Mouse (Mus musculus): ENCODE measurements around the gene Cyp4f39. TPM values are rescaled to one million over a fixed set of nuclear protein-coding genes. Genes with fewer than 3 reads are reported as not detected.

The Cyp4f39 gene
- polyA plus RNA-seq (2012; rRNA removed) = 5.3 and 5.5 TPM in 2 replicates
- 11.3 and 14.0 TPM in 2 replicates for polyA plus RNA-seq (2014; fragmentation: Nextera tagmentation; extraction: Ambion mirVana)

- H3K4me3 ChIP-seq (replicated peaks; ENCODE audit: low read length) = peak within 1 kb of the TSS; percentile 24
- DNase-seq (ENCODE audit: low spot score) (peak; percentile 48), ATAC-seq (ENCODE audit: low FRiP score, low read depth) (no peak)
- H3K27me3 ChIP-seq (ENCODE audit: control insufficient read depth, insufficient read depth, low read length) = peaks cover 5% of the 10 kb centered on the region; the same call in 1 of the 2 replicates
- H3K9me3 ChIP-seq (ENCODE audit: control insufficient read depth, low read length) = 0 out of 2 replicates have a peak, but pooled peaks cover 4% of the 10 kb centered on the region
- 3% methylated on average over 19 of the region's 19 CpGs for WGBS
- H3K4me2 ChIP-seq (replicated peaks; ENCODE audit: low read depth, low read length, severe bottlenecking) = peak within 1 kb of the TSS; percentile 51
- H3K27ac ChIP-seq (replicated peaks; ENCODE audit: low read depth, low read length) = no peak within 1 kb of the TSS
- H3K36me3 ChIP-seq (ENCODE audit: control insufficient read depth, insufficient read depth, low read length) = no peaks in the 10 kb centered on the region
- peak within 1 kb of the TSS; percentile 28; the same call in 1 of the 2 replicates for H3K9ac ChIP-seq (ENCODE audit: low read depth, low read length, severe bottlenecking)
- TF ChIP-seq POLR2A (IDR thresholded peaks at IDR 0.05; ENCODE audit: borderline replicate concordance, extremely low read depth, insufficient read depth, insufficient read length) = no peak
- H3K4me1 ChIP-seq (ENCODE audit: control insufficient read depth, insufficient read depth, low read length) = peaks cover 5% of the 10 kb centered on the region; the same call in 1 of the 2 replicates
These were observed at the start of gene Cyp4f39 for GRCm38 (mm10) chr17:32452482-32452881. Gene Cyp4f39 (plus strand): TSS chr17:32452723.

- peaks cover 12% of the 10 kb centered on the region for H3K27me3 ChIP-seq (ENCODE audit: control insufficient read depth, insufficient read depth, low read length)
These were observed 49.8 kb upstream of the Cyp4f39 start for GRCm38 (mm10) chr17:32402779-32403157.

GRCm38 (mm10) chr17:32403417-32403816 lies 49.1 kb upstream of the Cyp4f39 start, which contains the start of gene Rasal3:
Gene Rasal3 (minus strand): TSS chr17:32403583.
- Histone ChIP-seq H3K4me2 (replicated peaks; ENCODE audit: low read depth, low read length, severe bottlenecking) (no peak within 1 kb of the TSS), H3K36me3 (ENCODE audit: control insufficient read depth, insufficient read depth, low read length) (no peaks in the 10 kb centered on the region), H3K4me1 (ENCODE audit: control insufficient read depth, insufficient read depth, low read length) (no peaks in the 10 kb centered on the region), H3K9ac (ENCODE audit: low read depth, low read length, severe bottlenecking) (no peak within 1 kb of the TSS), H3K27ac (replicated peaks; ENCODE audit: low read depth, low read length) (no peak within 1 kb of the TSS), H3K9me3 (ENCODE audit: control insufficient read depth, low read length) (no peaks in the 10 kb centered on the region), H3K27me3 (ENCODE audit: control insufficient read depth, insufficient read depth, low read length) (peaks cover 6% of the 10 kb centered on the region; the same call in 1 of the 2 replicates), H3K4me3 (replicated peaks; ENCODE audit: low read length) (no peak within 1 kb of the TSS)
- TF ChIP-seq POLR2A (IDR thresholded peaks at IDR 0.05; ENCODE audit: borderline replicate concordance, extremely low read depth, insufficient read depth, insufficient read length) = no peak
- WGBS = 72% methylated on average over 8 of the region's 8 CpGs
- ATAC-seq (ENCODE audit: low FRiP score, low read depth) (no peak), DNase-seq (ENCODE audit: low spot score) (no peak)

More at GRCm38 (mm10) chr17:32402779-32403157, 49.8 kb upstream of the Cyp4f39 start:
- DNase-seq (ENCODE audit: low spot score) = no peak
- no peak for ATAC-seq (ENCODE audit: low FRiP score, low read depth)
- no peak overlapping the region for H3K9ac ChIP-seq (ENCODE audit: low read depth, low read length, severe bottlenecking)
- 82% methylated on average over 11 of the region's 11 CpGs for WGBS
- no peaks in the 10 kb centered on the region for H3K4me1 ChIP-seq (ENCODE audit: control insufficient read depth, insufficient read depth, low read length)
- H3K9me3 ChIP-seq (ENCODE audit: control insufficient read depth, low read length) = no peaks in the 10 kb centered on the region
- H3K27ac ChIP-seq (replicated peaks; ENCODE audit: low read depth, low read length) = no peak overlapping the region
- TF ChIP-seq POLR2A (IDR thresholded peaks at IDR 0.05; ENCODE audit: borderline replicate concordance, extremely low read depth, insufficient read depth, insufficient read length) = no peak
- H3K36me3 ChIP-seq (ENCODE audit: control insufficient read depth, insufficient read depth, low read length) = no peaks in the 10 kb centered on the region
- no peak overlapping the region for H3K4me3 ChIP-seq (replicated peaks; ENCODE audit: low read length)
- H3K4me2 ChIP-seq (replicated peaks; ENCODE audit: low read depth, low read length, severe bottlenecking) = no peak overlapping the region

- ATAC-seq (ENCODE audit: low FRiP score, low read depth) (no peak), DNase-seq (ENCODE audit: low spot score) (no peak)
- Histone ChIP-seq H3K4me3 (replicated peaks; ENCODE audit: low read length) (no peak overlapping the region), H3K4me1 (ENCODE audit: control insufficient read depth, insufficient read depth, low read length) (no peaks in the 10 kb centered on the region), H3K4me2 (replicated peaks; ENCODE audit: low read depth, low read length, severe bottlenecking) (no peak overlapping the region), H3K27me3 (ENCODE audit: control insufficient read depth, insufficient read depth, low read length) (peaks cover 6% of the 10 kb centered on the region; the same call in 1 of the 2 replicates), H3K36me3 (ENCODE audit: control insufficient read depth, insufficient read depth, low read length) (no peaks in the 10 kb centered on the region), H3K27ac (replicated peaks; ENCODE audit: low read depth, low read length) (no peak overlapping the region), H3K9me3 (ENCODE audit: control insufficient read depth, low read length) (no peaks in the 10 kb centered on the region), H3K9ac (ENCODE audit: low read depth, low read length, severe bottlenecking) (no peak overlapping the region)
- 87% methylated on average over 6 of the region's 6 CpGs for WGBS
- no peak for TF ChIP-seq POLR2A (IDR thresholded peaks at IDR 0.05; ENCODE audit: borderline replicate concordance, extremely low read depth, insufficient read depth, insufficient read length)
These were observed 40.6 kb upstream of the Cyp4f39 start for GRCm38 (mm10) chr17:32411898-32412297.

GRCm38 (mm10) chr17:32415417-32416020 lies 37.0 kb upstream of the Cyp4f39 start:
- no peaks in the 10 kb centered on the region for H3K9me3 ChIP-seq (ENCODE audit: control insufficient read depth, low read length)
- no peak overlapping the region for H3K4me2 ChIP-seq (replicated peaks; ENCODE audit: low read depth, low read length, severe bottlenecking)
- WGBS = 41% methylated on average over 24 of the region's 24 CpGs
- H3K4me1 ChIP-seq (ENCODE audit: control insufficient read depth, insufficient read depth, low read length) = no peaks in the 10 kb centered on the region
- no peak overlapping the region for H3K27ac ChIP-seq (replicated peaks; ENCODE audit: low read depth, low read length)
- H3K36me3 ChIP-seq (ENCODE audit: control insufficient read depth, insufficient read depth, low read length) = no peaks in the 10 kb centered on the region
- H3K9ac ChIP-seq (ENCODE audit: low read depth, low read length, severe bottlenecking) = no peak overlapping the region
- DNase-seq (ENCODE audit: low spot score) (no peak), ATAC-seq (ENCODE audit: low FRiP score, low read depth) (no peak)
- no peak for TF ChIP-seq POLR2A (IDR thresholded peaks at IDR 0.05; ENCODE audit: borderline replicate concordance, extremely low read depth, insufficient read depth, insufficient read length)
- H3K27me3 ChIP-seq (ENCODE audit: control insufficient read depth, insufficient read depth, low read length) = peaks cover 6% of the 10 kb centered on the region; the same call in 1 of the 2 replicates
- no peak overlapping the region for H3K4me3 ChIP-seq (replicated peaks; ENCODE audit: low read length)
